Mouse (Mus musculus): ENCODE results near the gene Prim1.
"Not testable (repeated sequence)": the region's sequence is repeated elsewhere in the genome, so short reads cannot be mapped to it uniquely, and the experiment has no call there.

Prim1 gene

GRCm38 (mm10) chr10:128037921-128038320 is 23.0 kb downstream of the Prim1 start:
- DNase-seq (ENCODE audit: low spot score) = no peak

- DNase-seq (ENCODE audit: low spot score) = no peak
Observed at GRCm38 (mm10) chr10:128039167-128039566, 24.2 kb downstream of the Prim1 start.

- no peak for DNase-seq (ENCODE audit: low spot score)
Observed at GRCm38 (mm10) chr10:128039858-128040257, 24.9 kb downstream of the Prim1 start.

GRCm38 (mm10) chr10:128040293-128040692 is 25.3 kb downstream of the Prim1 start:
- no peak for DNase-seq (ENCODE audit: low spot score)

- no peak for DNase-seq (ENCODE audit: low spot score)
Observed at GRCm38 (mm10) chr10:128041636-128042035, 26.7 kb downstream of the Prim1 start.

- no peak for DNase-seq (ENCODE audit: low spot score)
Observed at GRCm38 (mm10) chr10:128042466-128042865, 27.5 kb downstream of the Prim1 start.

DNA sequence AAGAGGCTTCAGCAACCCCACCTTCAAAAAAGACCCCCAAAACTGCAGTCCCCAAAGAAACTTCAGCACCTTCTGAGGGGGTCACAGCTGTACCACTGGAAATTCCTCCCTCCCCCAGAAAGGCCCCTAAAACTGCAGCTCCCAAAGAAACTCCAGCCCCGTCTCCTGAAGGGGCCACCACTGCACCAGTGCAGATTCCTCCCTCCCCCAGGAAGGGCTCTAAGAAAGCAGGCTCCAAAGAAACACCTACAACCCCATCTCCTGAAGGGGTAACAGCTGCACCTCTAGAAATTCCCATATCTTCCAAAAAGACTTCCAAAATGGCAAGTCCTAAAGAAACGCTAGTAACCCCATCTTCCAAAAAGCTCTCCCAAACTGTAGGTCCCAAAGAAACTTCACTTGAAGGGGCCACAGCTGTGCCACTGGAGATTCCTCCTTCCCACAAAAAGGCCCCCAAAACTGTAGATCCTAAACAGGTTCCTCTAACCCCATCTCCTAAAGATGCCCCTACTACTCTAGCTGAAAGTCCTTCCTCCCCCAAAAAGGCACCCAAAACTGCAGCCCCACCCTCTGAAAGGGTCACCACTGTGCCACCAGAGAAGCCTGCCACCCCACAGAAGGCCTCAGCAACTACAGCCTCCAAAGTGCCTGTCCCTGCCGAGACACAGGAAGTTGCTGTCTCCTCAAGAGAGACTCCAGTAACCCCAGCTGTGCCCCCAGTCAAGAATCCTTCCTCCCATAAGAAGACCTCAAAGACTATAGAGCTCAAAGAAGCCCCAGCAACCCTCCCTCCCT is 28.3 kb downstream of the Prim1 start:
- no peak for DNase-seq (ENCODE audit: low spot score)

- no peak for DNase-seq (ENCODE audit: low spot score)
Observed at GRCm38 (mm10) chr10:128048157-128048556, 33.2 kb downstream of the Prim1 start.

DNA sequence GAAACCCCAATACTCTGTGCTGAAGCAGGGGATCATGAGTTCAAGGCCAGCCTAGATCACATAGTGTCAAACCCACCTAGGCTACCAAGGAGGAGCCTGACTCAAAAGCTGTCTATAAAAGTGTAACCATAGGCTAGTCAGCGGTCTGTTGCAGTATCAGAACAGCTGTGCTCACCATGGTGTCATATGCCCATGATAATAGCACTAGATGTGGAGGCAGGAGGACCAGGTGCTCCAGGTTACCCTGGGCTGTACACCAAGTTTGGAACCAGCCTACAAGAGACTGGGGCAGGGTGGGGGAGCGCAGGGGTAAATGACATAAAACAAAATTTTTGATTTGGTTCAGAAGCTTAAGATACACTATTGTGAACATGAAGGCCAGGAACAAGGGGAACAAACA is 34.8 kb downstream of the Prim1 start:
- no peak for DNase-seq (ENCODE audit: low spot score)

- DNase-seq (ENCODE audit: low spot score) = no peak
Observed at GRCm38 (mm10) chr10:128050355-128050754, 35.4 kb downstream of the Prim1 start.

- DNase-seq (ENCODE audit: low spot score) = no peak
Observed at GRCm38 (mm10) chr10:128051589-128051988, 36.6 kb downstream of the Prim1 start.

DNA sequence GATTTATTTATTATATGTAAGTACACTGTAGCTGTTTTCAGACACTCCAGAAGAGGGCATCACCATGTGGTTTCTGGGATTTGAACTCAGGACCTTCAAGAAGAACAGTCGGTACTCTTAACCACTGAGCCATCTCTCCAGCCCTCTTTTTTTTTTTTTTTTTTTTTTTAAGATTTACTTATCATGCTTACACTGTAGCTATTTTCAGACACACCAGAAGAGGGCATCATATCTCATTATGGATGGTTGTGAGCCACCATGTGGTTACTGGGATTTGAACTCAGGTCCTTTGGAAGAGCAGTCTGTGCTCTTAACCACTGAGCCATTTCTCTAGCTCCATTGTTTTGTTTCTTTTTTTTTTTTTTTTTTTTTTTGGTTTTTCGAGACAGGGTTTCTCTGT is 37.2 kb downstream of the Prim1 start:
- DNase-seq (ENCODE audit: low spot score) = not testable (repeated sequence)

DNA sequence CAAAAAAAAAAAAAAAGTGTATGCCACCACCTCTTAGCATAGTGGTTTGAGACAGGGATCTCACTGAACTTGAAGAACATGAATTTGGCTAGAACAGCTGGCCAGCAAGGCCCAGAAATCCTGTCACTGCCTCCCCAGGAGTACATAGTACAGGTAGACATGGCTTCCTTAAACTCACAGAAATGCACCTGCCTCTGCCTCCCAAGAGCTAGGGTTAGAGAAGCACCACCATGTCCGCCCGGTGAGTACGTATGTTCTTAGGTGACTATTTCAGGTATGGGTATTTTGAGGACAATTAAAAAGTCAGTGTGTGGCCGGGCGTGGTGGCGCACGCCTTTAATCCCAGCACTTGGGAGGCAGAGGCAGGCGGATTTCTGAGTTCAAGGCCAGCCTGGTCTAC is 38.0 kb downstream of the Prim1 start:
- no peak for DNase-seq (ENCODE audit: low spot score)

DNA sequence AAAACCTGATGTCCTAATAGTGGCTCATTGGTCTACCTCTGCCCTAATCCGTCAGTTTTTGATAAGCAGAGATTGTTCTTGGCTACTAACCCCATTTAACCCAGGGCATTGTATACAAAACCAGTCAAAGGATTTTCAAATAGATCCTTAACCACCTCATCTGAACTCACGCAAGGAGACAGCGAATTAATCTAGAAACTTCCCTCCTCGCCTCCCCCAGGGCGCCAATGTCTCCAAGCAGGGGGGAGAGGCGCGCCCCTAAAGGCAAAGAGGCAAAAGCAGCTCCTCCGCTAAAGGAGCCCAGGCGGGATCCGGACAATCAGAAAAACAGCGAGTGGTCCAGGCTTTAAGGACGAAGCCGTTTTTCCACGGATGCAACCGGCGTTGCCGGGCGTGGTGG is 43.2 kb downstream of the Prim1 start:
- DNase-seq (ENCODE audit: low spot score) = no peak

DNA sequence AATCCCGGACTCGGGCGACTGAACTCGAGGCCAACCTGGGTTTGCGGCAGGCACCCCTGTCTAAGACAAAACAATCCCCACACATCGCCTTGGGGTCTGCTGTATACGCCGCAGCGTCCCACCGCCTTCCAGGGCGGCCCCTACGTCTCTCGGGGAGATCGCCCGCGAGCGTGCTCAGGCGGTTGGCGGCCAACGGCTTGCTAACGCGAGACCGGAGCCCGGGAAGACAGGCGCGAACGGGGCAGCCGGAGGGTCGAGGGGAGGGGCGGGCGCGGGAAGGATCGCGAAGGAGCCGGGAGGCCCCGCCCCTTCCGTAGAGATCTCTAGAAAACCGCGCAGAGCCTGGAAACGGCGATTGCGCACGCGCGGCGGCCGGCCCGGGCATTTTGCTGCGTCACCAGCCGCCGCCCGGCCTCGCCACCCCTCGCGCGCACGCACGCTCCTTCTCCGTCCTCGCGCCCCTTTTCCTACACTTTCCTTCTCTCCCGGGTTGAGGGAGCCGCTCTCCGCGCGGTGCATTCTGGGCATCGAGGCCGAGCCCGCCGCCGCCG is 43.7 kb downstream of the Prim1 start, which contains the start of gene Ptges3:
Gene Ptges3, plus strand, starts transcription at position 354 of the 551 bp plus-strand sequence.
- peak; percentile 94 for DNase-seq (ENCODE audit: low spot score)

GRCm38 (mm10) chr10:128059207-128059981 is 44.4 kb downstream of the Prim1 start:
- peak; percentile 42 for DNase-seq (ENCODE audit: low spot score)

- DNase-seq (ENCODE audit: low spot score) = no peak
Observed at GRCm38 (mm10) chr10:128061109-128061508, 46.1 kb downstream of the Prim1 start.

- peak; percentile 49 for DNase-seq (ENCODE audit: low spot score)
Observed at GRCm38 (mm10) chr10:128062221-128062989, 47.4 kb downstream of the Prim1 start.

DNA sequence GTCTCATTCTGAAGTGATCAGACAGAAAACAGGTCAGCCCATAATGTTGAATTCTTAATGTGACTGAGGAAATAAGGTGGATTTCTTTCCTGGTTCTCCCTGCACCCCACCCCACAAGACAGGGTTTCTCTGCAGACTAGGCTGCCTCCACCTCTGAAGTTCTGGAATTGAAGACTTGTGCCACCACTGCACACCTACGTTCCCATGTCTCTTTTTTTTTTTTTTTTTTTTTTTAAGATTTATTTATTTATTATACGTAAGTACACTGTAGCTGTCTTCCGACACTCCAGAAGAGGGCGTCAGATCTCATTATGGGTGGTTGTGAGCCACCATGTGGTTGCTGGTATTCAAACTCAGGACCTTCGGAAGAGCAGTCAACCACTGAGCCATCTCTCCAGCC is 51.1 kb downstream of the Prim1 start:
- DNase-seq (ENCODE audit: low spot score) = no peak

GRCm38 (mm10) chr10:128069201-128069600 is 54.2 kb downstream of the Prim1 start:
- DNase-seq (ENCODE audit: low spot score) = no peak

DNA sequence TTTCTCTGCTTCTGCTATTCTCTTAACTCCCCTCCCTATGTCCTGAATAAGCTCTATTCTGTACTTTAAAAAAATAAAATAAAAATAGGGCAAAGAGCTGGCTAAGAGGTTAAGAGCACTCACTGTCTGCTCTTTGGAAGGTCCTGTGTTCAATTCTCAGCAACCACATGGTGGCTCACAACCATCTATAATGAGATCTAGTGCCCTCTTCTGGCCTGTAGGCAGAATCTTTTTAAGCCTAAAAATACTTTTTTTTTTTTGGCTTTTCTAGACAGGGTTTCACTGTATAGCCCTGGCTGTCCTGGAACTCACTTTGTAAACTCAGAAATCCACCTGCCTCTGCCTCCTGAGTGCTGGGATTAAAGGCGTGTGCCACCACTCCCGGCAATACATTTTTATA is 55.5 kb downstream of the Prim1 start:
- DNase-seq (ENCODE audit: low spot score) = not testable (repeated sequence)

- not testable (repeated sequence) for DNase-seq (ENCODE audit: low spot score)
Observed at GRCm38 (mm10) chr10:128078269-128078668, 63.3 kb downstream of the Prim1 start.
